Mouse (Mus musculus) cortical plate, adult 2 months (tissue): ENCODE data around the gene Hrk.

ENCODE experiments used
- CTCF ChIP-seq: fragments of 200-500 bp; IDR thresholded peaks from 2 replicates; pipeline ENCODE4 v1.5.1; 2011; ENCODE audit warnings: mild to moderate bottlenecking, control low read depth, low read length; ENCODE audit not compliant: insufficient read depth; ENCODE audit errors: extremely low read depth
- POLR2A ChIP-seq: fragments of 200-500 bp; IDR thresholded peaks from 2 replicates; pipeline ENCODE4 v1.6.1; 2011; ENCODE audit warnings: mild to moderate bottlenecking, low read length, control low read depth; ENCODE audit not compliant: insufficient read depth; ENCODE audit errors: extremely low read depth

DNA sequence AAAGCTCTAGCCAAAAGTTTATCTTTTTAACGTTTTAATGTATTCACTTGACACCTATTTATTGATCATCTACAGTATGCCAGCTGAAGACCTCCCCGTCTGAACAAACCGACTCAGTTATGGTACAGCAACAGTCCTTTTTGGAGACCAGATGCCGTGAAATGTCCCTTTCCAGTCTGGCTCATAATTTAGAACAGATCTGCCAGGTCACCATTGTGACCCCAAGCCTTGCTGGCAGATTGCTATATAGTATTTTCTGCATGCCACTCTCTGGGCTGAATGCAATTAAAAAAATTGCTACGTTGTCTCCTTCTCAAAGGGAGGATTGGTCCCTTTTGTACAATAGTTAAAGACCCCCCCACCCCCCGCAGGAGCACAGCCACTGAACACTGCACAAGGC, 23.9 kb downstream of the Hrk start:
- no peak for TF ChIP-seq CTCF
- no peak for TF ChIP-seq POLR2A
